Mouse (Mus musculus): ENCODE measurements around the gene Fars2.

GRCm38 (mm10) chr13:36726951-36727778, 610.0 kb downstream of the Fars2 start:
- TF ChIP-seq EP300 (IDR thresholded peaks at IDR 0.05; ENCODE audit: low read depth): no peak
- no peak for TF ChIP-seq CTCF (IDR thresholded peaks at IDR 0.05; ENCODE audit: low read depth)

All from liver, postnatal 0 days (tissue).